Mouse (Mus musculus): ENCODE results near the gene Trim16. TPM values are rescaled to one million over a fixed set of nuclear protein-coding genes. Genes with fewer than 3 reads are reported as not detected.
A peak's percentile ranks its signal among the peaks of the same experiment; 100 is the strongest.

Gene Trim16
- total and polyA plus RNA-seq, 3 experiments, result 4.0 to 7.4 (median 6.5) TPM

- Histone ChIP-seq H3K4me3 (no peak overlapping the region), H3K4me1 (ENCODE audit: control insufficient read depth, insufficient read depth, low read length) (no peaks in the 10 kb centered on the region), H3K36me3 (ENCODE audit: control insufficient read depth, insufficient read depth, low read length) (no peaks in the 10 kb centered on the region), H3K27ac (no peak overlapping the region), H3K9ac (ENCODE audit: low read depth, low read length) (no peak overlapping the region), H3K27me3 (ENCODE audit: control insufficient read depth, insufficient read depth, low read length) (no peaks in the 10 kb centered on the region), H3K79me2 (replicated peaks; ENCODE audit: control insufficient read depth, insufficient read depth, low read length) (no peaks in the 10 kb centered on the region)
- no peak for DNase-seq
- intact Hi-C loops (cut with DNase I), result no loop called here
- WGBS, result 47% methylated on average over 6 of the region's 6 CpGs
- TF ChIP-seq EP300 (IDR thresholded peaks at IDR 0.05; ENCODE audit: insufficient read depth, low read depth, low read length), result no peak
- no peak for TF ChIP-seq CTCF (IDR thresholded peaks at IDR 0.05)
- no peak for TF ChIP-seq POLR2A (IDR thresholded peaks at IDR 0.05; ENCODE audit: insufficient read depth, low read depth, low read length)
Observed at GRCm38 (mm10) chr11:62816591-62816990, 3.4 kb upstream of the Trim16 start.

- intact Hi-C loops (cut with DNase I), result no loop called here
- Histone ChIP-seq H3K4me3 (no peak overlapping the region), H3K79me2 (replicated peaks; ENCODE audit: control insufficient read depth, insufficient read depth, low read length) (no peaks in the 10 kb centered on the region), H3K4me1 (ENCODE audit: control insufficient read depth, insufficient read depth, low read length) (peaks cover 2% of the 10 kb centered on the region; the same call in 1 of the 2 replicates), H3K36me3 (ENCODE audit: control insufficient read depth, insufficient read depth, low read length) (no peaks in the 10 kb centered on the region), H3K9ac (ENCODE audit: low read depth, low read length) (no peak overlapping the region), H3K27ac (no peak overlapping the region), H3K27me3 (ENCODE audit: control insufficient read depth, insufficient read depth, low read length) (no peaks in the 10 kb centered on the region)
- no peak for TF ChIP-seq POLR2A (IDR thresholded peaks at IDR 0.05; ENCODE audit: insufficient read depth, low read depth, low read length)
- no peak for TF ChIP-seq CTCF (IDR thresholded peaks at IDR 0.05)
- TF ChIP-seq EP300 (IDR thresholded peaks at IDR 0.05; ENCODE audit: insufficient read depth, low read depth, low read length), result no peak
- WGBS, result 91% methylated on average over 8 of the region's 8 CpGs
- no peak for DNase-seq
Observed at GRCm38 (mm10) chr11:62819059-62819686, 858 bp upstream of the Trim16 start.

DNA sequence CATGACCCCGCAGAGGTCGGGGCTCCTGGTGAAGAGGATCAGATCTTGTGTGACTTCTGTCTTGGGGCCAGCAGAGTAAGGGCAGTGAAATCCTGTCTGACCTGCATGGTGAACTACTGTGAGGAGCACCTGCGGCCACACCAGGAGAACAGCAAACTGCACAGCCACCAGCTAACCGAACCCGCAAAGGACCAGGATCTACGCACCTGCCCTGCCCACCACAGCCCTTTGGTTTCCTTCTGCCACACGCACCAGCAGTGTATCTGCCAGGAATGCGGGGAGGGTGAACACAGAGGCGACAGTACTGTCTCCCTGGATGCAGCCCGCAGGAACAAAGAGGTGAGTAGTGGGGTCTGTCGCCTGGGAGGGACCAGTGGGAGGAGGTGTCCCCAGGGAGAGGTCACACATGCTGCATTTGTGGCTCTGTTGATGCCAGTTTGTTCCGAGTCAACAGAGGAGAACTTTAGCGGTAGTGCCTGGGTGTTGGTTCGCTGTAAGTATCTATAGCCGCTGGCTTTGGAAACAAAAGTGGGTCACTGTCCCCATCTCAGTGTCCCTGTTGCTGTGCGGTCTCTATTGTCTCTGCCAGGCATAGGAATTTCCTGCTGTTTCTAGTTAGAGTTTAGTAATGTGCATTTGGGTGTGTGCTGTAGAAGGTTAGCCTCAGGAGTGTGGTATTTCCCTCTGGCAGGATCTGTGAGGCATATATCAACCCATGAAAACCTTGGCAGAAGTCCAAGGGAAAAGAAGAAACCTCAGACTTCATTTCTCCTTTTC lies 818 bp downstream of the Trim16 start:
- Histone ChIP-seq H3K27ac (peak overlapping the region; percentile 86), H3K9ac (ENCODE audit: low read depth, low read length) (peak overlapping the region; percentile 61), H3K79me2 (replicated peaks; ENCODE audit: control insufficient read depth, insufficient read depth, low read length) (peaks cover 2% of the 10 kb centered on the region; the same call in 1 of the 2 replicates), H3K4me3 (peak overlapping the region; percentile 71), H3K27me3 (ENCODE audit: control insufficient read depth, insufficient read depth, low read length) (no peaks in the 10 kb centered on the region), H3K4me1 (ENCODE audit: control insufficient read depth, insufficient read depth, low read length) (peaks cover 4% of the 10 kb centered on the region), H3K36me3 (ENCODE audit: control insufficient read depth, insufficient read depth, low read length) (no peaks in the 10 kb centered on the region)
- intact Hi-C loops (cut with DNase I), result loop anchor here (2.0 kb wide), 1 partner anchor 58 kb away; the partner anchor contains the start of gene Tvp23b
- WGBS, result 2% methylated on average over 16 of the region's 16 CpGs
- TF ChIP-seq CTCF (IDR thresholded peaks at IDR 0.05), result no peak
- TF ChIP-seq POLR2A (IDR thresholded peaks at IDR 0.05; ENCODE audit: insufficient read depth, low read depth, low read length), result no peak
- no peak for TF ChIP-seq EP300 (IDR thresholded peaks at IDR 0.05; ENCODE audit: insufficient read depth, low read depth, low read length)
- peak; percentile 54 to 67 for DNase-seq

DNA sequence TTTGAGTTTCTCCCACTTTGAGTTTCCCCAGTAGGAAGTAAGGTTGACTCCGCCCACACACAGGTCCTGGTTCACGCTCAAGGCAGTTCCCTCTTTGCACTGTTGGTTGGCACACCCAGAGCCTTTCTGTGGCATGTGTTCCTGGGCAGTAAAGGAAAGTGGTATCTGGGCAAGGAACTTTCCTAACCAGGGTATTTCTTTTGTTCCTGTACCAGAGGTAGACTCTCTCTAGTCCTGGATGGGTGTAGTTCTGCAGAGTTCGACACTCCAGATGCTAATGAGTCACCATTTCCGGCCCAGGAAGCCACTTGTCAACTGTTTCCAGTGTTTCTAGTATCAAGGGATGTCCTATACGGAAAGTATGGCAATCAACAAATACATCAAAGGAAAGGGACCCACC lies 1.9 kb downstream of the Trim16 start:
- intact Hi-C loops (cut with DNase I), result loop anchor here (2.0 kb wide), 1 partner anchor 57 kb away; the partner anchor contains the start of gene Tvp23b
- Histone ChIP-seq H3K27ac (peak overlapping the region; percentile 53), H3K4me1 (ENCODE audit: control insufficient read depth, insufficient read depth, low read length) (peaks cover 7% of the 10 kb centered on the region), H3K9ac (ENCODE audit: low read depth, low read length) (no peak overlapping the region), H3K4me3 (peak overlapping the region; percentile 38), H3K79me2 (replicated peaks; ENCODE audit: control insufficient read depth, insufficient read depth, low read length) (peaks cover 2% of the 10 kb centered on the region; the same call in 1 of the 2 replicates), H3K36me3 (ENCODE audit: control insufficient read depth, insufficient read depth, low read length) (no peaks in the 10 kb centered on the region), H3K27me3 (ENCODE audit: control insufficient read depth, insufficient read depth, low read length) (no peaks in the 10 kb centered on the region)
- DNase-seq, result peak; percentile 50 to 65
- TF ChIP-seq EP300 (IDR thresholded peaks at IDR 0.05; ENCODE audit: insufficient read depth, low read depth, low read length), result no peak
- 28% methylated on average over 5 of the region's 5 CpGs for whole genome bisulfite sequencing

DNA sequence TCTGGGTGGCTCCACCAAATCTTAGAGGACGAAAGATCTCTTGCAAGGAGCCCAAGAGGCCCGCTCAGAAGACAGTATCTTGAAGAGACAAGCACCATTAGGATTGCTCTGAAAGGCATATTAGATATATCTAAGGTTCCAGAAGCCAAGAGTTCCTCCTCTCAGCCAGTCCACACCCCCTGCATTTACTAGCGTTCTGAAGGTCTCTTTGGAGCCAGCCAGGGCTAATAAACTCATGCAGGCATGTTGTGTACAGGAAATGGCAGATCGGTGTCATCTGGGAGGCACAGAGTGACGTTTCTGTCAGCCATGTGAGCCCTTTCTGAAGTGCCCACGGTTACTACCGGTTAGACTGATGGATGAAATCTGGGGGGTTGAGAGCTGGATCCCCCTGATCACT lies 4.2 kb downstream of the Trim16 start:
- Histone ChIP-seq H3K79me2 (replicated peaks; ENCODE audit: control insufficient read depth, insufficient read depth, low read length) (peaks cover 2% of the 10 kb centered on the region; the same call in 1 of the 2 replicates), H3K27me3 (ENCODE audit: control insufficient read depth, insufficient read depth, low read length) (no peaks in the 10 kb centered on the region), H3K27ac (no peak overlapping the region), H3K4me1 (ENCODE audit: control insufficient read depth, insufficient read depth, low read length) (peaks cover 7% of the 10 kb centered on the region), H3K4me3 (no peak overlapping the region), H3K9ac (ENCODE audit: low read depth, low read length) (no peak overlapping the region), H3K36me3 (ENCODE audit: control insufficient read depth, insufficient read depth, low read length) (no peaks in the 10 kb centered on the region)
- TF ChIP-seq CTCF (IDR thresholded peaks at IDR 0.05) (no peak), EP300 (IDR thresholded peaks at IDR 0.05; ENCODE audit: insufficient read depth, low read depth, low read length) (no peak), POLR2A (IDR thresholded peaks at IDR 0.05; ENCODE audit: insufficient read depth, low read depth, low read length) (no peak)
- 49% methylated on average over 7 of the region's 7 CpGs for WGBS
- no peak for DNase-seq
- intact Hi-C loops (cut with DNase I), result no loop called here

Measured in heart, adult 2 months (tissue).